Comparison of ENCODE assay signal across 8 mouse cellular contexts in genomic region chr3:121967681-121968476, GRCm38 (mm10). TPM values are rescaled to one million over a fixed set of nuclear protein-coding genes. Genes with fewer than 3 reads are reported as not detected.
A peak's percentile ranks its signal among the peaks of the same experiment; 100 is the strongest.
DNase-seq lines count a peak whose midpoint lies in the region; ATAC-seq lines count a peak whose summit lies in the region.

No protein-coding gene starts in this region.

- DNase-seq in adrenal gland, adult (ENCODE audit: inconsistent age in 2 of 2, low spot score in 1 of 2): peak; percentile 92 to 97
- DNase-seq in embryo, embryonic 10 days (ENCODE audit: low spot score): peak; percentile 92
- DNase-seq in gastrocnemius, postnatal 10 days: peak; percentile 88
- DNase-seq in induced T-regulatory cell, adult 2 months (ENCODE audit: low read depth): peak; percentile 84
- peak; percentile 41 to 93 for DNase-seq in left cerebral cortex, postnatal 10 days (ENCODE audit: extremely low spot score in 1 of 2, low spot score in 2 of 2)
- DNase-seq in right cerebral cortex, postnatal 14 days: peak; percentile 70
- DNase-seq in urinary bladder, postnatal 25 days (ENCODE audit: low spot score): peak; percentile 81

- ATAC-seq in megakaryocyte progenitor cell, adult 5-6 weeks (replicated peaks; ENCODE audit: poor library complexity): peak; percentile 99

- intact Hi-C loops in left cerebral cortex, postnatal 10 days (cut with DNase I): loop anchor here (5.0 to 10.0 kb wide), 2 partner anchors 81 to 277 kb away; partner anchors contain the start of gene Gclm

RNA-seq across cellular contexts. Expression of gene Arhgap29, which starts 15.5 kb away (rescaled TPM):
- total RNA-seq in gastrocnemius, postnatal 10 days (2021): 10 to 100 TPM; 40.9 to 54.1 TPM
- 10 to 100 TPM; 30.4 to 33.8 TPM for total RNA-seq in left cerebral cortex, postnatal 10 days (2021)
- 1.1 and 1.4 TPM in 2 replicates for total RNA-seq in megakaryocyte progenitor cell, adult 5-6 weeks (2015)
- total RNA-seq in megakaryocyte progenitor cell, adult 5-6 weeks (2017): 0.29 and 1.5 TPM in 2 replicates

Comparison
In these comparisons a context has a peak if more than half of its experiments do, and no peak if none do; other contexts are left out.
1. Peak in every context shown above with its lines: DNase-seq and ATAC-seq.
2. RNA of gene Arhgap29, which starts 15.5 kb away (total RNA-seq): 40.9 to 54.1 TPM in gastrocnemius, postnatal 10 days and 30.4 to 33.8 TPM in left cerebral cortex, postnatal 10 days; 0.29 to 1.5 TPM in megakaryocyte progenitor cell, adult 5-6 weeks; every median in the first group is over 10 times any median in the second.